Comparison of ENCODE assay signal across 11 mouse cellular contexts in genomic region chr13:57107956-57108355, GRCm38 (mm10).
DNase-seq lines count a peak whose midpoint lies in the region; ATAC-seq and TF ChIP-seq lines count a peak whose summit lies in the region.
"Had no signal": no experiment of that assay in that cellular context is flagged by ENCODE, and none has a peak within 500 bp of the region (broad histone marks: within the 10 kb centered on the region; RNA-seq: fewer than 3 reads in every experiment).

No protein-coding gene starts in this region.

- H3K4me2 ChIP-seq in midbrain, postnatal 0 days (ENCODE audit: low read depth, low read length, poor library complexity, severe bottlenecking): no peak overlapping the region
- 0 out of 2 replicates have a peak overlapping the region, but pooled peaks have one; percentile 25 for H3K4me2 ChIP-seq in embryonic facial prominence, embryonic 14.5 days (ENCODE audit: low read depth, low read length)
- H3K4me2 ChIP-seq in limb, embryonic 13.5 days (replicated peaks): 0 out of 2 replicates have a peak overlapping the region, but pooled peaks have one; percentile 7
- H3K4me2 ChIP-seq: liver, embryonic 15.5 days had no signal

- 4% methylated on average over 12 of the region's 12 CpGs for WGBS in midbrain, embryonic 10.5 days
- WGBS in midbrain, postnatal 0 days: 4% methylated on average over 12 of the region's 12 CpGs
- WGBS in embryonic facial prominence, embryonic 14.5 days: 14% methylated on average over 12 of the region's 12 CpGs
- WGBS in limb, embryonic 13.5 days: 21% methylated on average over 12 of the region's 12 CpGs

- H3K9me3 ChIP-seq in midbrain, embryonic 10.5 days (replicated peaks): no peaks in the 10 kb centered on the region
- no peaks in the 10 kb centered on the region for H3K9me3 ChIP-seq in midbrain, postnatal 0 days (ENCODE audit: low read length)
- H3K9me3 ChIP-seq in embryonic facial prominence, embryonic 14.5 days (ENCODE audit: control insufficient read depth, low read length): no peaks in the 10 kb centered on the region
- H3K9me3 ChIP-seq in limb, embryonic 13.5 days: no peaks in the 10 kb centered on the region
- H3K9me3 ChIP-seq: liver, embryonic 15.5 days had no signal

- TF ChIP-seq CTCF in midbrain, postnatal 0 days (IDR thresholded peaks at IDR 0.05): no peak

- peak overlapping the region; percentile 86 for H3K27ac ChIP-seq in midbrain, embryonic 10.5 days (replicated peaks)
- no peak overlapping the region for H3K27ac ChIP-seq in midbrain, postnatal 0 days (ENCODE audit: low read depth, low read length)
- no peak overlapping the region for H3K27ac ChIP-seq in embryonic facial prominence, embryonic 14.5 days (replicated peaks; ENCODE audit: low read depth, low read length)
- no peak overlapping the region; the same call in 1 of the 2 replicates for H3K27ac ChIP-seq in limb, embryonic 13.5 days
- H3K27ac ChIP-seq: liver, embryonic 15.5 days had no signal

- peak overlapping the region; percentile 25; the same call in 1 of the 2 replicates for H3K4me3 ChIP-seq in midbrain, embryonic 10.5 days
- no peak overlapping the region for H3K4me3 ChIP-seq in midbrain, postnatal 0 days (ENCODE audit: low read depth, low read length)
- H3K4me3 ChIP-seq in embryonic facial prominence, embryonic 14.5 days (ENCODE audit: low read depth, low read length): no peak overlapping the region
- no peak overlapping the region for H3K4me3 ChIP-seq in limb, embryonic 13.5 days
- H3K4me3 ChIP-seq: liver, embryonic 15.5 days had no signal

- H3K9ac ChIP-seq in midbrain, postnatal 0 days (replicated peaks; ENCODE audit: low read length, poor library complexity, severe bottlenecking): no peak overlapping the region; the same call in 1 of the 2 replicates
- H3K9ac ChIP-seq in embryonic facial prominence, embryonic 14.5 days (ENCODE audit: low read depth, low read length): peak overlapping the region; percentile 39
- no peak overlapping the region for H3K9ac ChIP-seq in limb, embryonic 13.5 days
- H3K9ac ChIP-seq: liver, embryonic 15.5 days had no signal

- DNase-seq in midbrain, embryonic 10.5 days (ENCODE audit: low spot score): peak; percentile 63
- DNase-seq in midbrain, postnatal 0 days (ENCODE audit: low spot score): no peak
- no peak for DNase-seq in embryonic facial prominence, embryonic 14.5 days (ENCODE audit: low spot score)
- no peak for DNase-seq in cerebellum, adult 11 months
- DNase-seq in kidney, adult 9 months: no peak
- DNase-seq: kidney, adult 11 months; layer of hippocampus, postnatal 36 days had no signal

- H3K4me1 ChIP-seq in midbrain, embryonic 10.5 days: peaks cover 29% of the 10 kb centered on the region
- H3K4me1 ChIP-seq in midbrain, postnatal 0 days (ENCODE audit: insufficient read depth, low read length): peaks cover 9% of the 10 kb centered on the region; the same call in 1 of the 2 replicates
- no peaks in the 10 kb centered on the region for H3K4me1 ChIP-seq in embryonic facial prominence, embryonic 14.5 days (ENCODE audit: control insufficient read depth, insufficient read depth, low read length)
- peaks cover 8% of the 10 kb centered on the region; the same call in 1 of the 2 replicates for H3K4me1 ChIP-seq in limb, embryonic 13.5 days
- H3K4me1 ChIP-seq: liver, embryonic 15.5 days had no signal

- no peaks in the 10 kb centered on the region for H3K36me3 ChIP-seq in midbrain, embryonic 10.5 days
- H3K36me3 ChIP-seq in midbrain, postnatal 0 days (ENCODE audit: insufficient read depth, low read length): no peaks in the 10 kb centered on the region
- no peaks in the 10 kb centered on the region for H3K36me3 ChIP-seq in embryonic facial prominence, embryonic 14.5 days (ENCODE audit: control insufficient read depth, insufficient read depth, low read length)
- H3K36me3 ChIP-seq in limb, embryonic 13.5 days: no peaks in the 10 kb centered on the region
- H3K36me3 ChIP-seq: liver, embryonic 15.5 days had no signal

- no peak for ATAC-seq in midbrain, postnatal 0 days (ENCODE audit: low FRiP score)
- ATAC-seq in embryonic facial prominence, embryonic 14.5 days (ENCODE audit: low read depth): no peak
- ATAC-seq in limb, embryonic 13.5 days (ENCODE audit: low FRiP score, low read depth): no peak
- no peak for ATAC-seq in megakaryocyte-erythroid progenitor cell, adult 5-6 weeks (replicated peaks; ENCODE audit: low FRiP score, low TSS enrichment, poor library complexity, severe bottlenecking)
- ATAC-seq in megakaryocyte progenitor cell, adult 5-6 weeks (replicated peaks; ENCODE audit: poor library complexity): no peak

- H3K27me3 ChIP-seq in midbrain, embryonic 10.5 days (ENCODE audit: low read depth, poor library complexity, severe bottlenecking): no peaks in the 10 kb centered on the region
- H3K27me3 ChIP-seq in midbrain, postnatal 0 days (ENCODE audit: insufficient read depth, low read length): no peaks in the 10 kb centered on the region
- no peaks in the 10 kb centered on the region; the same call in 1 of the 2 replicates for H3K27me3 ChIP-seq in embryonic facial prominence, embryonic 14.5 days (replicated peaks; ENCODE audit: control insufficient read depth, insufficient read depth, low read length)
- no peaks in the 10 kb centered on the region for H3K27me3 ChIP-seq in limb, embryonic 13.5 days
- H3K27me3 ChIP-seq: liver, embryonic 15.5 days had no signal
